11 mouse cellular contexts compared by ENCODE assay signal in the genomic region with DNA sequence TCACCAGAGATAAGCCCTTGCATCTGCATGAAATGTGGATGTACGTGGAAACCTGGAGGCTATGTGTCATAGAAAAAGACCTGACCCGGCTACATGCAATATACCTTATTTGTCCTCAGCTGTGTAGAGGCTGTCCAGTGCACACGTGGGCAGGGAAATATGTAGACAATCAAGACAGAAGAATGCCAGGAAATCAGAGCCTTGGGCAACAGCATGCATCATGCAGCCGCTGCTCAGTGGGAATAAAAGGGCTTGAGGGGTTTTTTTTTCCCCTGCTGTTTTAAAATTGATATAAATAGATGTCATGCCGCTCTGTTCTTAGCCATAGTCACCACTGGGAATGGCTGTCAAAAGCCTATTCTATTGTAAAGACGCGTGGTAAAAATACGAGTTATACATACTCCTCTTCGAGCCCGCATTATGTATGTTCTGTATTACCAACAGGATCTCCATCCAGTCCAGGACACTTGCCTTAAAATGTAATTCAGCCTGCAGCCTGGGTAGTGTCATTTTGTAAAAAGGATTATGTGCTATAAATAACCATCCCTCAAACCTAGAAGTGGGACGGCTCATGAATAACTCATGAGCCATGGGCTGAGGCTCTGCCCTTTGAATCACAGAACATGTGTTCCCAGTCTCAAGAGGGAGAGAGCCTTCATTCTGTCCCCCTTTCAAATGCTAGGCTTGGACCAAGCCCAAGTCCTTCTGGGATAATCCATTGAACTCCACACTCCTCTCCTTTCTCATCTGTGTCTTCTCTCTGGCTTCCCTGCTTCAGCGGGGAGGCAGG.
DNase-seq lines count a peak whose midpoint lies in the region; ATAC-seq lines count a peak whose summit lies in the region.
"Had no signal": no experiment of that assay in that cellular context is flagged by ENCODE, and none has a peak within 500 bp of the region (broad histone marks: within the 10 kb centered on the region; RNA-seq: fewer than 3 reads in every experiment).

No protein-coding gene starts in this region.

- H3K27ac ChIP-seq in embryonic facial prominence, embryonic 11.5 days (replicated peaks; ENCODE audit: low read depth, low read length): no peak overlapping the region
- no peak overlapping the region for H3K27ac ChIP-seq in embryonic facial prominence, embryonic 10.5 days (replicated peaks)
- no peak overlapping the region for H3K27ac ChIP-seq in neural tube, embryonic 11.5 days (ENCODE audit: low read depth, low read length)

- H3K9me3 ChIP-seq in embryonic facial prominence, embryonic 11.5 days (replicated peaks; ENCODE audit: control insufficient read depth, low read length): no peaks in the 10 kb centered on the region
- no peaks in the 10 kb centered on the region for H3K9me3 ChIP-seq in embryonic facial prominence, embryonic 10.5 days
- H3K9me3 ChIP-seq in neural tube, embryonic 11.5 days (ENCODE audit: control insufficient read depth, low read length): no peaks in the 10 kb centered on the region

- H3K27me3 ChIP-seq in embryonic facial prominence, embryonic 11.5 days (ENCODE audit: control insufficient read depth, insufficient read depth, low read length): no peaks in the 10 kb centered on the region
- H3K27me3 ChIP-seq in embryonic facial prominence, embryonic 10.5 days (replicated peaks; ENCODE audit: low read depth, poor library complexity, severe bottlenecking): no peaks in the 10 kb centered on the region
- H3K27me3 ChIP-seq in neural tube, embryonic 11.5 days (ENCODE audit: control insufficient read depth, insufficient read depth, low read length): no peaks in the 10 kb centered on the region

- peak; percentile 54 for ATAC-seq in embryonic facial prominence, embryonic 11.5 days (replicated peaks; ENCODE audit: insufficient number of reproducible peaks, low FRiP score, low TSS enrichment, low read depth)
- peak; percentile 65 for ATAC-seq in neural tube, embryonic 11.5 days (ENCODE audit: insufficient read depth, low FRiP score, low TSS enrichment)
- no peak for ATAC-seq in granulocyte monocyte progenitor cell, adult 5-6 weeks (replicated peaks; ENCODE audit: poor library complexity, severe bottlenecking)

- H3K4me2 ChIP-seq in embryonic facial prominence, embryonic 11.5 days (ENCODE audit: low read depth, low read length): no peak overlapping the region
- no peak overlapping the region for H3K4me2 ChIP-seq in neural tube, embryonic 11.5 days (ENCODE audit: low read depth)

- whole genome bisulfite sequencing in embryonic facial prominence, embryonic 11.5 days: 71% methylated on average over 12 of the region's 12 CpGs
- 81% methylated on average over 12 of the region's 12 CpGs for WGBS in embryonic facial prominence, embryonic 10.5 days
- 59% methylated on average over 12 of the region's 12 CpGs for WGBS in neural tube, embryonic 11.5 days

- no peaks in the 10 kb centered on the region for H3K4me1 ChIP-seq in embryonic facial prominence, embryonic 11.5 days (ENCODE audit: control insufficient read depth, insufficient read depth, low read length)
- peaks cover 5% of the 10 kb centered on the region for H3K4me1 ChIP-seq in embryonic facial prominence, embryonic 10.5 days
- H3K4me1 ChIP-seq in neural tube, embryonic 11.5 days (ENCODE audit: control insufficient read depth, insufficient read depth, low read length): no peaks in the 10 kb centered on the region

- intact Hi-C loops in left cerebral cortex, postnatal 14 days (cut with DNase I): no loop called here

- no peak overlapping the region for H3K9ac ChIP-seq in embryonic facial prominence, embryonic 11.5 days (replicated peaks; ENCODE audit: low read length)
- H3K9ac ChIP-seq in neural tube, embryonic 11.5 days (ENCODE audit: low read length): no peak overlapping the region

- H3K4me3 ChIP-seq in embryonic facial prominence, embryonic 11.5 days (ENCODE audit: low read depth, low read length): no peak overlapping the region
- H3K4me3 ChIP-seq in embryonic facial prominence, embryonic 10.5 days: no peak overlapping the region
- H3K4me3 ChIP-seq in neural tube, embryonic 11.5 days (ENCODE audit: low read depth, low read length): no peak overlapping the region

- no peak for DNase-seq in embryonic facial prominence, embryonic 11.5 days (ENCODE audit: low spot score)
- DNase-seq in embryonic facial prominence, embryonic 10.5 days (ENCODE audit: low spot score): no peak
- peak; percentile 34 for DNase-seq in neural tube, embryonic 11.5 days (ENCODE audit: low spot score)
- DNase-seq in neural tube, embryonic 10.5 days (ENCODE audit: extremely low spot score, low spot score): no peak
- peak; percentile 44 to 46 for DNase-seq in left cerebral cortex, postnatal 14 days (ENCODE audit: low spot score in 2 of 2)
- peak; percentile 25 for DNase-seq in right cerebral cortex, postnatal 4 days
- DNase-seq in kidney, adult 8-10 months: no peak
- DNase-seq: cerebellum, adult 11-12 months; gastrocnemius, postnatal 14 days; lung, postnatal 4 days had no signal

- no peaks in the 10 kb centered on the region for H3K36me3 ChIP-seq in embryonic facial prominence, embryonic 11.5 days (replicated peaks; ENCODE audit: control insufficient read depth, insufficient read depth, low read depth, low read length)
- H3K36me3 ChIP-seq in embryonic facial prominence, embryonic 10.5 days (replicated peaks): no peaks in the 10 kb centered on the region
- no peaks in the 10 kb centered on the region for H3K36me3 ChIP-seq in neural tube, embryonic 11.5 days (ENCODE audit: control insufficient read depth, insufficient read depth, low read length)

Comparison
In these comparisons a context has a peak if more than half of its experiments do, and no peak if none do; other contexts are left out.
1. DNase-seq: peak in neural tube, embryonic 11.5 days (single experiment), left cerebral cortex, postnatal 14 days (2 of 2) and right cerebral cortex, postnatal 4 days (single experiment); none in embryonic facial prominence, embryonic 11.5 days (single experiment), embryonic facial prominence, embryonic 10.5 days (single experiment), neural tube, embryonic 10.5 days (single experiment) and kidney, adult 8-10 months (0 of 2).